Mouse (Mus musculus) lung, adult 2 months (tissue): ENCODE measurements at regions not wholly inside any gene's neighbourhood (a gene's known extent, or its start where the extent isn't known, plus 50 kb on each side); places are given as distances from the start of the nearest gene placed in this dataset.

Experiments
- DNase-seq: peaks from one replicate; pipeline ENCODE4 v3.0.0; 2022
- H3K4me1 ChIP-seq: fragments of 200-500 bp; 2 replicates; pipeline ENCODE4 v1.6.1; 2011; ENCODE audit warnings: low read length; ENCODE audit not compliant: control insufficient read depth, insufficient read depth
- H3K4me3 ChIP-seq: fragments of 200-500 bp; replicated peaks from 2 replicates; pipeline ENCODE3; 2011; ENCODE audit warnings: low read depth, mild to moderate bottlenecking, control low read depth, low read length; ENCODE audit errors: extremely low read depth
- CTCF ChIP-seq: fragments of 200-500 bp; IDR thresholded peaks from 2 replicates; pipeline ENCODE4 v1.5.1; 2011; ENCODE audit warnings: mild to moderate bottlenecking, low read length, control low read depth; ENCODE audit not compliant: insufficient read depth
- POLR2A ChIP-seq: fragments of 200-500 bp; IDR thresholded peaks from 2 replicates; pipeline ENCODE4 v1.6.1; 2011; ENCODE audit warnings: low read depth, mild to moderate bottlenecking, control low read depth, low read length, borderline replicate concordance; ENCODE audit errors: extremely low read depth
- WGBS: fragments of 180-500 bp; shearing (Covaris S2); methylation state at CpG from one replicate; pipeline ENCODE4 v1.1.7; 2018; 5-methylcytosine and 5-hydroxymethylcytosine counted together

GRCm38 (mm10) chr19:60051151-60051550 is 107.7 kb upstream of the Rab11fip2 start:
- no peak for TF ChIP-seq POLR2A
- TF ChIP-seq CTCF = no peak
- no peak for DNase-seq
- Histone ChIP-seq H3K4me3 (no peak overlapping the region), H3K4me1 (no peaks in the 10 kb centered on the region)
- WGBS = 59% methylated on average over 9 of the region's 9 CpGs

GRCm38 (mm10) chr19:60040721-60041120 is 97.3 kb upstream of the Rab11fip2 start:
- H3K4me1 ChIP-seq = no peaks in the 10 kb centered on the region
- H3K4me3 ChIP-seq = no peak overlapping the region
- TF ChIP-seq POLR2A (no peak), CTCF (no peak)
- DNase-seq = no peak

GRCm38 (mm10) chr19:60032667-60033066 is 89.2 kb upstream of the Rab11fip2 start:
- WGBS = 63% methylated on average over 2 of the region's 2 CpGs

GRCm38 (mm10) chr19:60030212-60030788 is 86.8 kb upstream of the Rab11fip2 start:
- no peak overlapping the region for H3K4me3 ChIP-seq
- no peaks in the 10 kb centered on the region for H3K4me1 ChIP-seq
- 38% methylated on average over 3 of the region's 3 CpGs for WGBS
- DNase-seq = no peak
- TF ChIP-seq CTCF (no peak), POLR2A (no peak)

More at GRCm38 (mm10) chr19:60032667-60033066, 89.2 kb upstream of the Rab11fip2 start:
- Histone ChIP-seq H3K4me1 (no peaks in the 10 kb centered on the region), H3K4me3 (no peak overlapping the region)
- TF ChIP-seq POLR2A (no peak), CTCF (no peak)
- DNase-seq = no peak

GRCm38 (mm10) chr19:60029720-60030119 is 86.3 kb upstream of the Rab11fip2 start:
- H3K4me3 ChIP-seq = no peak overlapping the region

GRCm38 (mm10) chr19:60015614-60016300 is 72.3 kb upstream of the Rab11fip2 start:
- no peak for DNase-seq
- TF ChIP-seq CTCF = no peak
- H3K4me1 ChIP-seq = no peaks in the 10 kb centered on the region
- WGBS = 71% methylated on average over 12 of the region's 12 CpGs
- H3K4me3 ChIP-seq = no peak overlapping the region

More at GRCm38 (mm10) chr19:60029720-60030119, 86.3 kb upstream of the Rab11fip2 start:
- no peaks in the 10 kb centered on the region for H3K4me1 ChIP-seq
- DNase-seq = no peak
- no peak for TF ChIP-seq CTCF
- WGBS = 60% methylated on average over 4 of the region's 4 CpGs

- Histone ChIP-seq H3K4me3 (no peak overlapping the region), H3K4me1 (no peaks in the 10 kb centered on the region)
- 92% methylated on average over 1 of the region's 1 CpGs for WGBS
- DNase-seq = no peak
- TF ChIP-seq POLR2A (no peak), CTCF (no peak)
Observed at GRCm38 (mm10) chr19:59995557-59995956, 52.1 kb upstream of the Rab11fip2 start.
